ENCODE assay signal across 19 mouse cellular contexts in genomic region chr9:100696537-100696936, GRCm38 (mm10).
DNase-seq lines count a peak whose midpoint lies in the region; ATAC-seq and TF ChIP-seq lines count a peak whose summit lies in the region.
"Had no signal": no experiment of that assay in that cellular context is flagged by ENCODE, and none has a peak within 500 bp of the region (broad histone marks: within the 10 kb centered on the region; RNA-seq: fewer than 3 reads in every experiment).

No protein-coding gene starts in this region.

- no peak for TF ChIP-seq EP300 in MEL (IDR thresholded peaks at IDR 0.05; ENCODE audit: low read depth in 1 of 2, low read length in 2 of 2)

- no peak overlapping the region for H3K4me3 ChIP-seq in embryonic facial prominence, embryonic 14.5 days (ENCODE audit: low read depth, low read length)
- H3K4me3 ChIP-seq in embryonic facial prominence, embryonic 10.5 days, result no peak overlapping the region
- no peak overlapping the region for H3K4me3 ChIP-seq in layer of hippocampus, adult 2 months
- H3K4me3 ChIP-seq in MEL (ENCODE audit: control insufficient read depth in 1 of 2, insufficient read depth in 1 of 2, low read depth in 2 of 2, low read length in 2 of 2), result no peak overlapping the region
- no peak overlapping the region for H3K4me3 ChIP-seq in embryonic fibroblast, embryonic 13.5 days (ENCODE audit: insufficient read depth, low read length)
- H3K4me3 ChIP-seq: embryonic facial prominence, embryonic 15.5 days; neural tube, embryonic 13.5 days had no signal

- no peak for TF ChIP-seq RAD21 in MEL (IDR thresholded peaks at IDR 0.05; ENCODE audit: low read depth, low read length)

- TF ChIP-seq CTCF in layer of hippocampus, adult 2 months (conservative IDR thresholded peaks at IDR 0.05), result no peak
- no peak for TF ChIP-seq CTCF in MEL (IDR thresholded peaks at IDR 0.05 in 2 of 3, conservative IDR thresholded peaks at IDR 0.05 in 1 of 3; ENCODE audit: control insufficient read depth in 1 of 3, insufficient read depth in 1 of 3, low read depth in 2 of 3, low read length in 3 of 3, poor library complexity in 1 of 3, severe bottlenecking in 1 of 3)
- no peak for TF ChIP-seq CTCF in embryonic fibroblast, embryonic 13.5 days (IDR thresholded peaks at IDR 0.05; ENCODE audit: borderline replicate concordance, insufficient read depth, low read length)

- no peak overlapping the region for H3K4me2 ChIP-seq in embryonic facial prominence, embryonic 14.5 days (ENCODE audit: low read depth, low read length)
- H3K4me2 ChIP-seq: embryonic facial prominence, embryonic 15.5 days; neural tube, embryonic 13.5 days had no signal

- peaks cover 28% of the 10 kb centered on the region for H3K79me2 ChIP-seq in MEL (ENCODE audit: control insufficient read depth, insufficient read depth, low read length, poor library complexity)

- ATAC-seq in embryonic facial prominence, embryonic 14.5 days (ENCODE audit: low read depth), result no peak
- ATAC-seq: forebrain, postnatal 0 days; inflammation-experienced regulatory T-cells, adult 6 months; midbrain, embryonic 16.5 days had no signal

- H3K36me3 ChIP-seq in embryonic facial prominence, embryonic 14.5 days (ENCODE audit: control insufficient read depth, insufficient read depth, low read length), result no peaks in the 10 kb centered on the region
- no peaks in the 10 kb centered on the region for H3K36me3 ChIP-seq in embryonic facial prominence, embryonic 10.5 days (replicated peaks)
- H3K36me3 ChIP-seq in MEL (ENCODE audit: control insufficient read depth in 1 of 2, insufficient read depth in 2 of 2, low read length in 2 of 2), result peaks cover 0 to 35% of the 10 kb centered on the region in 2 experiments; a peak in 2 of 4 replicates
- H3K36me3 ChIP-seq: embryonic facial prominence, embryonic 15.5 days; neural tube, embryonic 13.5 days had no signal

- peak; percentile 17 for DNase-seq in embryonic facial prominence, embryonic 14.5 days (ENCODE audit: low spot score)
- DNase-seq in embryonic facial prominence, embryonic 10.5 days (ENCODE audit: low spot score), result no peak
- DNase-seq in layer of hippocampus, adult 2 months (ENCODE audit: low spot score in 2 of 2), result peak in 1 of 2 experiments; percentile 10
- no peak for DNase-seq in layer of hippocampus, postnatal 14 days (ENCODE audit: low spot score in 2 of 2)
- DNase-seq in MEL (ENCODE audit: low read depth, low spot score), result peak; percentile 45
- DNase-seq in urinary bladder, postnatal 14 days (ENCODE audit: low spot score), result no peak
- DNase-seq in cerebellum, adult 8-10 months, result no peak
- DNase-seq: B cell, adult 2 months; forebrain, postnatal 0 days; layer of hippocampus, postnatal 36 days; lung, adult 18-20 months; spleen, adult 18-20 months had no signal

- H3K9ac ChIP-seq in embryonic facial prominence, embryonic 14.5 days (ENCODE audit: low read depth, low read length), result no peak overlapping the region
- H3K9ac ChIP-seq in MEL (ENCODE audit: control insufficient read depth, low read depth, low read length, poor library complexity, severe bottlenecking), result no peak overlapping the region
- H3K9ac ChIP-seq: embryonic facial prominence, embryonic 15.5 days; forebrain, postnatal 0 days; neural tube, embryonic 13.5 days had no signal

- no peak overlapping the region for H3K27ac ChIP-seq in embryonic facial prominence, embryonic 14.5 days (replicated peaks; ENCODE audit: low read depth, low read length)
- H3K27ac ChIP-seq in embryonic facial prominence, embryonic 10.5 days (replicated peaks), result no peak overlapping the region
- H3K27ac ChIP-seq in layer of hippocampus, adult 2 months, result peak overlapping the region; percentile 39; the same call in 1 of the 2 replicates
- no peak overlapping the region for H3K27ac ChIP-seq in MEL (ENCODE audit: control insufficient read depth, low read depth, low read length)
- peak overlapping the region; percentile 57; the same call in 1 of the 2 replicates for H3K27ac ChIP-seq in embryonic fibroblast, embryonic 13.5 days (ENCODE audit: insufficient read depth, low read length)
- H3K27ac ChIP-seq: embryonic facial prominence, embryonic 15.5 days; neural tube, embryonic 13.5 days; stomach, postnatal 0 days had no signal

- H3K4me1 ChIP-seq in embryonic facial prominence, embryonic 14.5 days (ENCODE audit: control insufficient read depth, insufficient read depth, low read length), result no peaks in the 10 kb centered on the region
- no peaks in the 10 kb centered on the region for H3K4me1 ChIP-seq in embryonic facial prominence, embryonic 10.5 days
- peaks cover 17 to 26% of the 10 kb centered on the region in 2 experiments for H3K4me1 ChIP-seq in MEL (ENCODE audit: control insufficient read depth in 1 of 2, insufficient read depth in 2 of 2, low read length in 2 of 2)
- H3K4me1 ChIP-seq in embryonic fibroblast, embryonic 13.5 days (ENCODE audit: control insufficient read depth, insufficient read depth, low read length), result no peaks in the 10 kb centered on the region
- H3K4me1 ChIP-seq: embryonic facial prominence, embryonic 15.5 days; neural tube, embryonic 13.5 days had no signal

- TF ChIP-seq POLR2A in MEL (IDR thresholded peaks at IDR 0.05; ENCODE audit: control insufficient read depth in 1 of 2, insufficient read depth in 1 of 2, low read depth in 1 of 2, low read length in 2 of 2, poor library complexity in 1 of 2), result no peak
- no peak for TF ChIP-seq POLR2A in embryonic fibroblast, embryonic 13.5 days (IDR thresholded peaks at IDR 0.05; ENCODE audit: low read depth, low read length)

- no peaks in the 10 kb centered on the region for H3K27me3 ChIP-seq in embryonic facial prominence, embryonic 14.5 days (replicated peaks; ENCODE audit: control insufficient read depth, insufficient read depth, low read length)
- no peaks in the 10 kb centered on the region for H3K27me3 ChIP-seq in embryonic facial prominence, embryonic 10.5 days (replicated peaks; ENCODE audit: low read depth, poor library complexity, severe bottlenecking)
- H3K27me3 ChIP-seq in MEL (ENCODE audit: control insufficient read depth in 1 of 2, insufficient read depth in 2 of 2, low read length in 2 of 2), result no peaks in the 10 kb centered on the region
- H3K27me3 ChIP-seq: embryonic facial prominence, embryonic 15.5 days; neural tube, embryonic 13.5 days had no signal

- WGBS in embryonic facial prominence, embryonic 14.5 days, result 88% methylated on average over 2 of the region's 2 CpGs
- 88% methylated on average over 2 of the region's 2 CpGs for WGBS in embryonic facial prominence, embryonic 10.5 days

- no peaks in the 10 kb centered on the region for H3K9me3 ChIP-seq in embryonic facial prominence, embryonic 14.5 days (ENCODE audit: control insufficient read depth, low read length)
- H3K9me3 ChIP-seq in embryonic facial prominence, embryonic 10.5 days, result no peaks in the 10 kb centered on the region
- no peaks in the 10 kb centered on the region for H3K9me3 ChIP-seq in MEL (replicated peaks; ENCODE audit: insufficient read depth, low read length)
- H3K9me3 ChIP-seq: embryonic facial prominence, embryonic 15.5 days; G1E; neural tube, embryonic 13.5 days had no signal

TF ChIP-seq in MEL, 35 proteins besides CTCF, POLR2A, EP300 and RAD21:
- TF ChIP-seq MAFK (IDR thresholded peaks at IDR 0.05; ENCODE audit: borderline replicate concordance, low read depth, low read length) (peak; percentile 63; the same call in 1 of the 2 replicates), GATA1 (IDR thresholded peaks at IDR 0.05; ENCODE audit: low read depth, low read length) (no peak), CHD1 (IDR thresholded peaks at IDR 0.05; ENCODE audit: low read depth, low read length) (no peak)

Comparison
In these comparisons a context has a peak if more than half of its experiments do, and no peak if none do; other contexts are left out.
1. DNase-seq: peak in embryonic facial prominence, embryonic 14.5 days (single experiment) and MEL (single experiment); none in embryonic facial prominence, embryonic 10.5 days (single experiment), layer of hippocampus, postnatal 14 days (0 of 2), urinary bladder, postnatal 14 days (single experiment) and cerebellum, adult 8-10 months (single experiment).
2. H3K27ac ChIP-seq: peak in layer of hippocampus, adult 2 months (single experiment) and embryonic fibroblast, embryonic 13.5 days (single experiment); none in embryonic facial prominence, embryonic 14.5 days (single experiment), embryonic facial prominence, embryonic 10.5 days (single experiment) and MEL (single experiment).